Mouse (Mus musculus) ES-E14 (cell line): Measurements from ENCODE around the gene Olfr643. TPM values are rescaled to one million over a fixed set of nuclear protein-coding genes. Genes with fewer than 3 reads are reported as not detected.
"Not testable (repeated sequence)": the region's sequence is repeated elsewhere in the genome, so short reads cannot be mapped to it uniquely, and the experiment has no call there.

ENCODE experiments used
- DNase-seq: peaks from one replicate; pipeline ENCODE4 v3.0.0-alpha.2; 2013; ENCODE audit warnings: low read depth, low spot score
- H3K27ac ChIP-seq: 2 replicates; pipeline ENCODE4 v1.5.1; 2012; ENCODE audit warnings: low read depth, mild to moderate bottlenecking, low read length, moderate library complexity, mixed read lengths; ENCODE audit not compliant: poor library complexity, insufficient read depth, severe bottlenecking
- H3K36me3 ChIP-seq: 2 replicates; pipeline ENCODE4 v1.6.1; 2012; ENCODE audit warnings: mild to moderate bottlenecking, low read length, moderate library complexity, mixed read lengths; ENCODE audit not compliant: control insufficient read depth, poor library complexity, insufficient read depth, severe bottlenecking
- H3K4me1 ChIP-seq, 2 experiments: fragments of 150-350 bp in 1 of 2; sonication (generic) in 1 of 2; 2 replicates each; pipeline ENCODE4 v1.6.1; 2012; ENCODE audit warnings: low read length in 2 of 2, mild to moderate bottlenecking in 1 of 2, mixed read lengths in 1 of 2; ENCODE audit not compliant: control insufficient read depth in 2 of 2, insufficient read depth in 2 of 2, poor library complexity in 1 of 2
- H3K4me3 ChIP-seq, 2 experiments: fragments of 150-350 bp in 1 of 2; sonication (generic) in 1 of 2; 2 replicates each; pipeline ENCODE4 v1.5.1; 2012; ENCODE audit warnings: low read length in 2 of 2, low read depth in 1 of 2, mild to moderate bottlenecking in 1 of 2, mixed read lengths in 1 of 2; ENCODE audit not compliant: insufficient read depth in 1 of 2, poor library complexity in 1 of 2, severe bottlenecking in 1 of 2
- H3K9ac ChIP-seq: 2 replicates; pipeline ENCODE4 v1.6.1; 2012; ENCODE audit warnings: low read depth, mild to moderate bottlenecking, low read length, mixed read lengths; ENCODE audit not compliant: poor library complexity, insufficient read depth, severe bottlenecking
- H3K9me3 ChIP-seq: fragments of 150-350 bp; sonication (generic); 2 replicates; pipeline ENCODE4 v1.6.1; 2012; ENCODE audit warnings: low read depth, mild to moderate bottlenecking, low read length; ENCODE audit not compliant: control insufficient read depth, insufficient read depth
- CHD2 ChIP-seq: IDR thresholded peaks from 2 replicates; pipeline ENCODE4 v1.6.1; 2014; ENCODE audit warnings: mild to moderate bottlenecking, low read depth, low read length, inconsistent platforms
- HCFC1 ChIP-seq: IDR thresholded peaks from 2 replicates; pipeline ENCODE4 v1.6.1; 2012; ENCODE audit warnings: low read length, inconsistent platforms, borderline replicate concordance; ENCODE audit not compliant: insufficient read depth
- MAFK ChIP-seq: IDR thresholded peaks from 2 replicates; pipeline ENCODE4 v1.6.1; 2014; ENCODE audit warnings: mild to moderate bottlenecking, low read depth, low read length, inconsistent platforms; ENCODE audit not compliant: insufficient read depth
- ZC3H11A ChIP-seq: IDR thresholded peaks from 2 replicates; pipeline ENCODE4 v1.6.1; 2012; ENCODE audit warnings: low read depth, mild to moderate bottlenecking, inconsistent platforms, low read length, borderline replicate concordance
- ZNF384 ChIP-seq: IDR thresholded peaks from 2 replicates; pipeline ENCODE4 v1.6.1; 2012; ENCODE audit warnings: low read depth, low read length, inconsistent platforms
- in situ Hi-C, 2 experiments: fragments of 600-800 bp; cut with MboI; formaldehyde crosslinking; loops; one replicate each; pipeline ENCODE4 v1.15.1; 2025; ENCODE audit warnings: low sequenced_read_pairs in 2 of 2, inconsistent platforms in 1 of 2; ENCODE audit not compliant: unreplicated experiment in 2 of 2
- total RNA-seq: library from RNA; depleted of rRNA; stranded (reverse); fragments of 300-350 nt; gene quantifications from 2 replicates; pipeline ENCODE4 v1.2.3, GENCODE M21; 2012; rRNA removed

Olfr643 gene
- total RNA-seq, 1 experiment = not detected

DNA sequence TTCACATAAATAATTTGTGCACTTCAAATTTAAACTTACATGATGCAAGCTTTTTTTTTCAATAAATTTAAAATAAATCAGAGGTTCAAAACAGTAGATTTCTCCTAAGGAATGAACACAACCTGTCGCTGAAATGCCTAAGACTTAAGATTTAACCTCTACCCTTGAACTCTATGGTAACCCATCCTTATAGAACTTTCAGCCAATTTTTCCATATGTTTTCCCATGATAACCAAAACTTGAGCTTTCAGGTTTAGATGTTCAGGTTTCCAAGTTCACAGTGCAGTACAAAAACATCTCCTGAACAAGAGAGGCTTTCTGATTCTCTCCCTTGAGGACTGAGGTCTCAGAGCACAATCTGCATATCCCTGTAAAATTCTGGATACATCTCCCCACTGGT is 166.4 kb downstream of the Olfr643 start, which contains the start of gene Olfr635:
TSS of gene Olfr635 (plus strand) at position 301 of the 400 bp plus-strand sequence.
- H3K4me1 ChIP-seq = no peaks in the 10 kb centered on the region

DNA sequence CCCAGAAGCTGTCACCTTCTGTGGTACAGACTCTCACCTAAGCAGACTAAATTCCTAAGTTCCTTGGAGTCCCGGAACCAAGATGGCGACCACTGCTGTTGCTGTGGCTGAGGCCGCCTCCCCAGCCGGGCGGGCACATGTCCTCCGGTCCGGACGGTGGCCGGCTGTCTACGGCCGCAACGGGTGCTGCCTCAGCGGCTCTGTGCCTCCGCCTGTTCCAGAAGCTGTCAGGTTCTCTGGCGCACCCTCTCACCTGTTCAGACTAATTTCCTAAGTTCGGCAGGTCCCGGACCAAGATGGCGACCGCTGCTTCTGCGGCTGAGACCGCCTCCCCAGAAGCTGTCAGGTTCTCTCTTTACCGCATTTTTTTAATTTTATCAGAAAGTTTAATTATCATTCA is 170.3 kb downstream of the Olfr643 start:
- H3K4me1 ChIP-seq, H3K27ac ChIP-seq, H3K9me3 ChIP-seq, DNase-seq, H3K36me3 ChIP-seq, H3K9ac ChIP-seq, in situ Hi-C loops: not testable (repeated sequence)
- peak overlapping the region; percentile 40 to 50; a peak in 3 of 4 replicates for H3K4me3 ChIP-seq

More for the DNA sequence above, 166.4 kb downstream of the Olfr643 start, which contains the start of gene Olfr635:
- H3K9me3 ChIP-seq = no peaks in the 10 kb centered on the region
- H3K36me3 ChIP-seq = no peaks in the 10 kb centered on the region
- in situ Hi-C loops = no loop called here
- TF ChIP-seq ZNF384 = no peak
- TF ChIP-seq CHD2 = no peak
- no peak for TF ChIP-seq MAFK
- TF ChIP-seq ZC3H11A = no peak
- TF ChIP-seq HCFC1 = no peak
- no peak within 1 kb of the TSS for H3K4me3 ChIP-seq
- no peak for DNase-seq
- no peak within 1 kb of the TSS for H3K27ac ChIP-seq
- no peak within 1 kb of the TSS for H3K9ac ChIP-seq

Other genes with a start within 250 kb of the Olfr643 start
- gene Olfr64, start 242.9 kb downstream of the Olfr643 start, total RNA-seq = not detected in 2 replicates
- not detected in 2 replicates for gene Olfr65, start 233.9 kb downstream of the Olfr643 start, total RNA-seq
- not detected in 2 replicates for gene Olfr631, start 208.6 kb downstream of the Olfr643 start, total RNA-seq
- not detected in 2 replicates for gene Olfr632, start 203.1 kb downstream of the Olfr643 start, total RNA-seq
- not detected in 2 replicates for gene Olfr633, start 193.0 kb downstream of the Olfr643 start, total RNA-seq
- not detected in 2 replicates for gene Olfr635, start 166.3 kb downstream of the Olfr643 start, total RNA-seq
- gene Olfr638, start 138.7 kb downstream of the Olfr643 start, total RNA-seq = not detected in 2 replicates
- 0.42 and 0.45 TPM in 2 replicates for gene Olfr639, start 120.1 kb downstream of the Olfr643 start, total RNA-seq
- not detected in 2 replicates for gene Olfr640, start 111.8 kb downstream of the Olfr643 start, total RNA-seq
- gene Olfr641, start 102.0 kb downstream of the Olfr643 start, total RNA-seq = not detected in 2 replicates
- not detected in 2 replicates for gene Olfr642, start 84.7 kb downstream of the Olfr643 start, total RNA-seq
- not detected in 2 replicates for gene 4930516K23Rik, start 76.0 kb downstream of the Olfr643 start, total RNA-seq
- gene Olfr644, start 65.5 kb downstream of the Olfr643 start, total RNA-seq = not detected in 2 replicates
- not detected in 2 replicates for gene Olfr645, start 51.9 kb downstream of the Olfr643 start, total RNA-seq
- not detected in 2 replicates for gene Olfr646, start 32.5 kb downstream of the Olfr643 start, total RNA-seq
- gene Ubqln5, start 7.6 kb downstream of the Olfr643 start, total RNA-seq = not detected in 2 replicates
- gene Ubqln3, start 5.9 kb upstream of the Olfr643 start, total RNA-seq = not detected in 2 replicates
- gene Ubqlnl, start 13.2 kb upstream of the Olfr643 start, total RNA-seq = not detected in 2 replicates
- not detected in 2 replicates for gene Olfm5, start 27.4 kb upstream of the Olfr643 start, total RNA-seq
- 0.04 and 0.05 TPM in 2 replicates for gene Olfr648, start 46.0 kb upstream of the Olfr643 start, total RNA-seq
- not detected in 2 replicates for gene Olfr649, start 58.6 kb upstream of the Olfr643 start, total RNA-seq
- 73.9 and 86.1 TPM in 2 replicates for gene Trim6, start 81.4 kb upstream of the Olfr643 start, total RNA-seq
- 1.3 and 1.6 TPM in 2 replicates for gene Trim34a, start 107.1 kb upstream of the Olfr643 start, total RNA-seq
- not detected in 2 replicates for gene Trim5, start 150.7 kb upstream of the Olfr643 start, total RNA-seq
- gene Trim12a, start 178.1 kb upstream of the Olfr643 start, total RNA-seq = not detected in 2 replicates
- 0.94 and 1.0 TPM in 2 replicates for gene Trim34b, start 192.1 kb upstream of the Olfr643 start, total RNA-seq
- 2.5 and 2.9 TPM in 2 replicates for gene Trim12c, start 216.0 kb upstream of the Olfr643 start, total RNA-seq
- not detected in 2 replicates for gene Trim30b, start 232.5 kb upstream of the Olfr643 start, total RNA-seq